Mouse (Mus musculus): ENCODE data around the gene Ctnnd2. TPM values are rescaled to one million over a fixed set of nuclear protein-coding genes. Genes with fewer than 3 reads are reported as not detected.

Gene Ctnnd2
- polyA plus RNA-seq, 1 experiment from 2014 or later: 19.9 TPM

GRCm38 (mm10) chr15:30757991-30758390 lies 585.6 kb downstream of the Ctnnd2 start:
- Histone ChIP-seq H3K4me1 (ENCODE audit: insufficient read depth) (no peaks in the 10 kb centered on the region), H3K9ac (no peak overlapping the region), H3K9me3 (ENCODE audit: low read depth, low read length) (no peaks in the 10 kb centered on the region), H3K27me3 (ENCODE audit: insufficient read depth, low read length) (no peaks in the 10 kb centered on the region), H3K4me3 (ENCODE audit: low read depth, low read length) (no peak overlapping the region), H3K27ac (ENCODE audit: low read depth) (no peak overlapping the region), H3K36me3 (ENCODE audit: insufficient read depth) (no peaks in the 10 kb centered on the region), H3K4me2 (no peak overlapping the region)
- no peak for TF ChIP-seq CTCF (IDR thresholded peaks at IDR 0.05; ENCODE audit: low read depth)
- WGBS: 77% methylated on average over 2 of the region's 2 CpGs
- no peak for DNase-seq
- no peak for ATAC-seq (ENCODE audit: insufficient read depth)

GRCm38 (mm10) chr15:30762211-30762610 lies 589.8 kb downstream of the Ctnnd2 start:
- no peaks in the 10 kb centered on the region for H3K27me3 ChIP-seq (ENCODE audit: insufficient read depth, low read length)
- TF ChIP-seq CTCF (IDR thresholded peaks at IDR 0.05; ENCODE audit: low read depth): no peak
- H3K4me3 ChIP-seq (ENCODE audit: low read depth, low read length): no peak overlapping the region
- no peaks in the 10 kb centered on the region for H3K4me1 ChIP-seq (ENCODE audit: insufficient read depth)
- no peak overlapping the region for H3K4me2 ChIP-seq
- no peak overlapping the region for H3K9ac ChIP-seq
- no peak overlapping the region for H3K27ac ChIP-seq (ENCODE audit: low read depth)
- no peaks in the 10 kb centered on the region for H3K9me3 ChIP-seq (ENCODE audit: low read depth, low read length)
- DNase-seq (no peak), ATAC-seq (ENCODE audit: insufficient read depth) (no peak)
- 74% methylated on average over 5 of the region's 5 CpGs for WGBS
- H3K36me3 ChIP-seq (ENCODE audit: insufficient read depth): no peaks in the 10 kb centered on the region

- no peak overlapping the region for H3K9ac ChIP-seq
- no peak overlapping the region for H3K4me3 ChIP-seq (ENCODE audit: low read depth, low read length)
- no peak overlapping the region for H3K27ac ChIP-seq (ENCODE audit: low read depth)
- 93% methylated on average over 1 of the region's 1 CpGs for WGBS
- no peak for ATAC-seq (ENCODE audit: insufficient read depth)
- H3K9me3 ChIP-seq (ENCODE audit: low read depth, low read length): no peaks in the 10 kb centered on the region
- no peaks in the 10 kb centered on the region for H3K4me1 ChIP-seq (ENCODE audit: insufficient read depth)
- no peaks in the 10 kb centered on the region for H3K27me3 ChIP-seq (ENCODE audit: insufficient read depth, low read length)
- no peaks in the 10 kb centered on the region for H3K36me3 ChIP-seq (ENCODE audit: insufficient read depth)
- DNase-seq: no peak
- TF ChIP-seq CTCF (IDR thresholded peaks at IDR 0.05; ENCODE audit: low read depth): no peak
- no peak overlapping the region for H3K4me2 ChIP-seq
Measured at GRCm38 (mm10) chr15:30762695-30763285, 590.4 kb downstream of the Ctnnd2 start.

GRCm38 (mm10) chr15:30776931-30777330 lies 604.5 kb downstream of the Ctnnd2 start:
- Histone ChIP-seq H3K4me2 (no peak overlapping the region), H3K9ac (no peak overlapping the region), H3K27ac (ENCODE audit: low read depth) (no peak overlapping the region), H3K9me3 (ENCODE audit: low read depth, low read length) (no peaks in the 10 kb centered on the region), H3K36me3 (ENCODE audit: insufficient read depth) (no peaks in the 10 kb centered on the region), H3K27me3 (ENCODE audit: insufficient read depth, low read length) (no peaks in the 10 kb centered on the region), H3K4me3 (ENCODE audit: low read depth, low read length) (no peak overlapping the region), H3K4me1 (ENCODE audit: insufficient read depth) (no peaks in the 10 kb centered on the region)
- DNase-seq (no peak), ATAC-seq (ENCODE audit: insufficient read depth) (no peak)
- no peak for TF ChIP-seq CTCF (IDR thresholded peaks at IDR 0.05; ENCODE audit: low read depth)
- 81% methylated on average over 7 of the region's 7 CpGs for WGBS

GRCm38 (mm10) chr15:30777801-30778200 lies 605.4 kb downstream of the Ctnnd2 start:
- Histone ChIP-seq H3K36me3 (ENCODE audit: insufficient read depth) (no peaks in the 10 kb centered on the region), H3K4me1 (ENCODE audit: insufficient read depth) (no peaks in the 10 kb centered on the region), H3K27ac (ENCODE audit: low read depth) (no peak overlapping the region), H3K4me3 (ENCODE audit: low read depth, low read length) (no peak overlapping the region), H3K9me3 (ENCODE audit: low read depth, low read length) (no peaks in the 10 kb centered on the region), H3K9ac (no peak overlapping the region), H3K4me2 (no peak overlapping the region), H3K27me3 (ENCODE audit: insufficient read depth, low read length) (no peaks in the 10 kb centered on the region)
- no peak for ATAC-seq (ENCODE audit: insufficient read depth)
- TF ChIP-seq CTCF (IDR thresholded peaks at IDR 0.05; ENCODE audit: low read depth): no peak
- DNase-seq: no peak
- 92% methylated on average over 5 of the region's 5 CpGs for WGBS

- Histone ChIP-seq H3K4me1 (ENCODE audit: insufficient read depth) (no peaks in the 10 kb centered on the region), H3K9ac (no peak overlapping the region), H3K27me3 (ENCODE audit: insufficient read depth, low read length) (no peaks in the 10 kb centered on the region), H3K36me3 (ENCODE audit: insufficient read depth) (no peaks in the 10 kb centered on the region), H3K9me3 (ENCODE audit: low read depth, low read length) (no peaks in the 10 kb centered on the region), H3K27ac (ENCODE audit: low read depth) (no peak overlapping the region), H3K4me3 (ENCODE audit: low read depth, low read length) (no peak overlapping the region), H3K4me2 (no peak overlapping the region)
- ATAC-seq (ENCODE audit: insufficient read depth) (no peak), DNase-seq (no peak)
- no peak for TF ChIP-seq CTCF (IDR thresholded peaks at IDR 0.05; ENCODE audit: low read depth)
- 65% methylated on average over 1 of the region's 1 CpGs for WGBS
Measured at GRCm38 (mm10) chr15:30779903-30780302, 607.5 kb downstream of the Ctnnd2 start.

GRCm38 (mm10) chr15:30780977-30781376 lies 608.6 kb downstream of the Ctnnd2 start:
- no peak for ATAC-seq (ENCODE audit: insufficient read depth)

More at GRCm38 (mm10) chr15:30780977-30781376, 608.6 kb downstream of the Ctnnd2 start:
- TF ChIP-seq CTCF (IDR thresholded peaks at IDR 0.05; ENCODE audit: low read depth): no peak
- no peak for DNase-seq
- Histone ChIP-seq H3K36me3 (ENCODE audit: insufficient read depth) (no peaks in the 10 kb centered on the region), H3K27me3 (ENCODE audit: insufficient read depth, low read length) (no peaks in the 10 kb centered on the region), H3K27ac (ENCODE audit: low read depth) (no peak overlapping the region), H3K9me3 (ENCODE audit: low read depth, low read length) (no peaks in the 10 kb centered on the region), H3K4me3 (ENCODE audit: low read depth, low read length) (no peak overlapping the region), H3K4me2 (no peak overlapping the region), H3K9ac (no peak overlapping the region), H3K4me1 (ENCODE audit: insufficient read depth) (no peaks in the 10 kb centered on the region)
